Mouse (Mus musculus) C2C12 (cell line): ENCODE measurements around the gene Stat5b. TPM values are rescaled to one million over a fixed set of nuclear protein-coding genes. Genes with fewer than 3 reads are reported as not detected.

Experiments used
- H3K27me3 ChIP-seq: one replicate; pipeline ENCODE4 v1.6.1; 2011; ENCODE audit not compliant: control insufficient read depth, insufficient read depth, insufficient read length
- H3K36me3 ChIP-seq: one replicate; pipeline ENCODE4 v1.6.1; 2011; ENCODE audit not compliant: control insufficient read depth, insufficient read depth
- H3K4me3 ChIP-seq: one replicate; pipeline ENCODE4 v1.5.1; 2011; ENCODE audit warnings: mild to moderate bottlenecking, control low read depth; ENCODE audit not compliant: poor library complexity, insufficient read depth, severe bottlenecking
- H3K79me2 ChIP-seq: one replicate; pipeline ENCODE4 v1.6.1; 2011; ENCODE audit not compliant: control insufficient read depth, insufficient read depth
- H3K79me3 ChIP-seq: one replicate; pipeline ENCODE4 v1.6.1; 2011; ENCODE audit warnings: low read depth, control low read depth
- H3ac ChIP-seq: one replicate; pipeline ENCODE3; 2011; ENCODE audit warnings: low read depth; ENCODE audit not compliant: control insufficient read depth, insufficient read length
- CEBPB ChIP-seq: IDR thresholded peaks from one replicate; pipeline ENCODE4 v1.6.1; 2011; ENCODE audit warnings: low read depth, mild to moderate bottlenecking, control low read depth, moderate library complexity
- CTCF ChIP-seq: IDR thresholded peaks from one replicate; pipeline ENCODE4 v1.5.1; 2011; ENCODE audit not compliant: control insufficient read depth, insufficient read depth, insufficient read length
- FOSL1 ChIP-seq: IDR thresholded peaks from one replicate; pipeline ENCODE4 v1.8.0; 2011; ENCODE audit warnings: mild to moderate bottlenecking, low read length; ENCODE audit not compliant: poor library complexity, insufficient read depth, severe bottlenecking
- MAX ChIP-seq: IDR thresholded peaks from one replicate; pipeline ENCODE4 v1.6.1; 2011; ENCODE audit warnings: mild to moderate bottlenecking, control low read depth
- MYOD1 ChIP-seq: IDR thresholded peaks from one replicate; pipeline ENCODE4 v1.6.1; 2011; ENCODE audit warnings: low read depth; ENCODE audit not compliant: control insufficient read depth, insufficient read length
- MYOG ChIP-seq: IDR thresholded peaks from one replicate; pipeline ENCODE4 v1.6.1; 2011; ENCODE audit not compliant: control insufficient read depth, insufficient read length; ENCODE audit errors: extremely low read depth
- USF1 ChIP-seq: IDR thresholded peaks from one replicate; pipeline ENCODE4 v1.6.1; 2011; ENCODE audit warnings: low read depth, mild to moderate bottlenecking, control low read depth, moderate library complexity
- polyA plus RNA-seq: library from polyadenylated mRNA; unstranded; fragments of >200 nt; fragmentation: generic; extraction: Trizol; gene quantifications from one replicate; pipeline ENCODE4 v1.2.1, GENCODE M21; 2012; ENCODE audit warnings: missing spikeins

Gene Stat5b
- polyA plus RNA-seq, 1 experiment = 2.4 TPM

GRCm38 (mm10) chr11:100806380-100807305, 43.9 kb downstream of the Stat5b start:
- TF ChIP-seq MAX = no peak
- TF ChIP-seq MYOD1 = no peak
- TF ChIP-seq FOSL1 = no peak
- no peak for TF ChIP-seq CEBPB
- TF ChIP-seq CTCF = no peak
- no peak for TF ChIP-seq USF1
- TF ChIP-seq MYOG = no peak
- H3K36me3 ChIP-seq = no peaks in the 10 kb centered on the region
- H3K79me3 ChIP-seq = no peaks in the 10 kb centered on the region
- H3K4me3 ChIP-seq = no peak overlapping the region
- H3K79me2 ChIP-seq = no peaks in the 10 kb centered on the region
- H3K27me3 ChIP-seq = no peaks in the 10 kb centered on the region
- H3ac ChIP-seq = no peak overlapping the region

- Histone ChIP-seq H3K4me3 (no peak overlapping the region), H3K79me2 (no peaks in the 10 kb centered on the region), H3K27me3 (no peaks in the 10 kb centered on the region), H3ac (no peak overlapping the region), H3K79me3 (no peaks in the 10 kb centered on the region), H3K36me3 (no peaks in the 10 kb centered on the region)
- TF ChIP-seq FOSL1 = no peak
- no peak for TF ChIP-seq CEBPB
- no peak for TF ChIP-seq MAX
- no peak for TF ChIP-seq CTCF
- peak; percentile 58 for TF ChIP-seq MYOD1
- no peak for TF ChIP-seq MYOG
These were observed 45.0 kb downstream of the Stat5b start for GRCm38 (mm10) chr11:100805535-100805934.

GRCm38 (mm10) chr11:100804409-100804808, 46.1 kb downstream of the Stat5b start:
- H3K79me2 ChIP-seq = no peaks in the 10 kb centered on the region
- H3K36me3 ChIP-seq = no peaks in the 10 kb centered on the region
- H3ac ChIP-seq = no peak overlapping the region
- no peak overlapping the region for H3K4me3 ChIP-seq
- no peak for TF ChIP-seq MAX
- no peak for TF ChIP-seq MYOG
- no peak for TF ChIP-seq MYOD1
- no peak for TF ChIP-seq CTCF
- TF ChIP-seq FOSL1 = no peak
- TF ChIP-seq CEBPB = no peak
- TF ChIP-seq USF1 = no peak
- no peaks in the 10 kb centered on the region for H3K79me3 ChIP-seq
- no peaks in the 10 kb centered on the region for H3K27me3 ChIP-seq

GRCm38 (mm10) chr11:100799426-100799825, 51.1 kb downstream of the Stat5b start:
- H3K36me3 ChIP-seq = no peaks in the 10 kb centered on the region

GRCm38 (mm10) chr11:100796585-100796984, 53.9 kb downstream of the Stat5b start:
- no peaks in the 10 kb centered on the region for H3K36me3 ChIP-seq

More at GRCm38 (mm10) chr11:100799426-100799825, 51.1 kb downstream of the Stat5b start:
- Histone ChIP-seq H3K79me2 (no peaks in the 10 kb centered on the region), H3K79me3 (no peaks in the 10 kb centered on the region), H3ac (no peak overlapping the region), H3K4me3 (no peak overlapping the region), H3K27me3 (no peaks in the 10 kb centered on the region)
- TF ChIP-seq CTCF (no peak), MAX (no peak), MYOD1 (no peak), USF1 (no peak), CEBPB (no peak), FOSL1 (no peak), MYOG (no peak)

More at GRCm38 (mm10) chr11:100796585-100796984, 53.9 kb downstream of the Stat5b start:
- H3K79me2 ChIP-seq = no peaks in the 10 kb centered on the region
- H3K4me3 ChIP-seq = no peak overlapping the region
- H3K79me3 ChIP-seq = no peaks in the 10 kb centered on the region
- no peaks in the 10 kb centered on the region for H3K27me3 ChIP-seq
- no peak overlapping the region for H3ac ChIP-seq
- TF ChIP-seq MYOD1 (no peak), MYOG (no peak), CTCF (no peak), CEBPB (no peak), FOSL1 (no peak), MAX (no peak), USF1 (no peak)
